Mouse (Mus musculus) E14TG2a.4 (cell line): ENCODE results near the gene Cdh13.

Experiments used
- CTCF ChIP-seq: conservative IDR thresholded peaks from 2 replicates; pipeline ENCODE4 v1.5.1; 2014; ENCODE audit warnings: low read length
- NANOG ChIP-seq: IDR thresholded peaks from 2 replicates; pipeline ENCODE4 v1.6.1; 2014; ENCODE audit warnings: borderline replicate concordance, low read length, mixed read lengths
- POU5F1 ChIP-seq: IDR thresholded peaks from 2 replicates; pipeline ENCODE4 v1.6.1; 2014; ENCODE audit warnings: low read length, borderline replicate concordance

- TF ChIP-seq CTCF (no peak), POU5F1 (no peak), NANOG (no peak)
These were observed 465.7 kb downstream of the Cdh13 start for GRCm38 (mm10) chr8:118749191-118749590.
